Mouse (Mus musculus) MEL (cell line): Measurements from ENCODE around the gene Inpp5a. TPM values are rescaled to one million over a fixed set of nuclear protein-coding genes. Genes with fewer than 3 reads are reported as not detected.

Source experiments
- DNase-seq: peaks from one replicate; pipeline ENCODE4 v3.0.0; 2011; ENCODE audit warnings: low read depth, low spot score
- H3K27ac ChIP-seq: 2 replicates; pipeline ENCODE4 v1.5.1; 2012; ENCODE audit warnings: low read depth, mild to moderate bottlenecking, control low read depth, low read length, moderate library complexity; ENCODE audit not compliant: control insufficient read depth
- H3K27me3 ChIP-seq, 2 experiments: fragments of 150-350 bp in 1 of 2; sonication (generic) in 1 of 2; 2 replicates each; pipeline ENCODE4 v1.6.1; 2012; ENCODE audit warnings: low read length in 2 of 2, mild to moderate bottlenecking in 2 of 2, improper control_type of control experiment in 1 of 2, moderate library complexity in 1 of 2; ENCODE audit not compliant: insufficient read depth in 2 of 2, control insufficient read depth in 1 of 2
- H3K36me3 ChIP-seq, 2 experiments: 2 replicates each; pipeline ENCODE4 v1.6.1; 2012 to 2014; ENCODE audit warnings: low read length in 2 of 2, improper control_type of control experiment in 1 of 2, inconsistent platforms in 1 of 2, mild to moderate bottlenecking in 1 of 2; ENCODE audit not compliant: insufficient read depth in 2 of 2, control insufficient read depth in 1 of 2
- H3K4me1 ChIP-seq, 2 experiments: fragments of 150-350 bp in 1 of 2; sonication (generic) in 1 of 2; 2 replicates each; pipeline ENCODE4 v1.6.1; 2012; ENCODE audit warnings: low read length in 2 of 2, improper control_type of control experiment in 1 of 2, mild to moderate bottlenecking in 1 of 2; ENCODE audit not compliant: insufficient read depth in 2 of 2, control insufficient read depth in 1 of 2
- H3K4me3 ChIP-seq, 2 experiments: fragments of 150-350 bp in 1 of 2; sonication (generic) in 1 of 2; 2 replicates each; pipeline ENCODE4 v1.5.1; 2012; ENCODE audit warnings: low read depth in 2 of 2, low read length in 2 of 2, mild to moderate bottlenecking in 2 of 2, moderate library complexity in 2 of 2, control low read depth in 1 of 2, improper control_type of control experiment in 1 of 2; ENCODE audit not compliant: control insufficient read depth in 1 of 2, insufficient read depth in 1 of 2
- H3K79me2 ChIP-seq: 2 replicates; pipeline ENCODE4 v1.6.1; 2012; ENCODE audit warnings: mild to moderate bottlenecking, low read length, moderate library complexity; ENCODE audit not compliant: control insufficient read depth, poor library complexity, insufficient read depth
- H3K9ac ChIP-seq: 2 replicates; pipeline ENCODE4 v1.6.1; 2012; ENCODE audit warnings: low read depth, mild to moderate bottlenecking, control low read depth, low read length, moderate library complexity; ENCODE audit not compliant: control insufficient read depth, poor library complexity, severe bottlenecking
- H3K9me3 ChIP-seq: fragments of 150-350 bp; sonication (generic); replicated peaks from 2 replicates; pipeline ENCODE4 v1.6.1; 2012; ENCODE audit warnings: mild to moderate bottlenecking, low read length, improper control_type of control experiment, moderate library complexity; ENCODE audit not compliant: insufficient read depth
- CHD1 ChIP-seq: IDR thresholded peaks from 2 replicates; pipeline ENCODE4 v1.6.1; 2012; ENCODE audit warnings: low read depth, mild to moderate bottlenecking, inconsistent platforms, low read length, improper control_type of control experiment
- CHD2 ChIP-seq: IDR thresholded peaks from 2 replicates; pipeline ENCODE4 v1.6.1; 2011; ENCODE audit warnings: low read length, improper control_type of control experiment
- GATA1 ChIP-seq: IDR thresholded peaks from 2 replicates; pipeline ENCODE4 v1.6.1; 2011; ENCODE audit warnings: low read depth, low read length, improper control_type of control experiment
- JUND ChIP-seq: IDR thresholded peaks from 2 replicates; pipeline ENCODE4 v1.6.1; 2011; ENCODE audit warnings: low read depth, mild to moderate bottlenecking, improper control_type of control experiment, low read length
- MAX ChIP-seq: IDR thresholded peaks from 2 replicates; pipeline ENCODE4 v1.6.1; 2011; ENCODE audit warnings: low read length, improper control_type of control experiment
- NELFE ChIP-seq: IDR thresholded peaks from 2 replicates; pipeline ENCODE4 v1.6.1; 2011; ENCODE audit warnings: low read depth, low read length, improper control_type of control experiment
- POLR2A ChIP-seq, 2 experiments: IDR thresholded peaks; 2 replicates each; pipeline ENCODE4 v1.6.1; 2011 to 2012; ENCODE audit warnings: low read length in 2 of 2, mild to moderate bottlenecking in 2 of 2, control low read depth in 1 of 2, improper control_type of control experiment in 1 of 2, low read depth in 1 of 2, moderate library complexity in 1 of 2; ENCODE audit not compliant: control insufficient read depth in 1 of 2, insufficient read depth in 1 of 2, poor library complexity in 1 of 2
- RAD21 ChIP-seq: IDR thresholded peaks from 2 replicates; pipeline ENCODE4 v1.6.1; 2011; ENCODE audit warnings: mild to moderate bottlenecking, low read depth, low read length, improper control_type of control experiment
- RCOR1 ChIP-seq: IDR thresholded peaks from 2 replicates; pipeline ENCODE4 v1.6.1; 2012; ENCODE audit warnings: low read depth, mild to moderate bottlenecking, inconsistent platforms, low read length, improper control_type of control experiment
- SIN3A ChIP-seq: IDR thresholded peaks from 2 replicates; pipeline ENCODE4 v1.6.1; 2012; ENCODE audit warnings: low read length, improper control_type of control experiment, inconsistent platforms
- USF2 ChIP-seq, 2 experiments: IDR thresholded peaks; 2 replicates each; pipeline ENCODE4 v1.6.1; 2011 to 2012; ENCODE audit warnings: improper control_type of control experiment in 2 of 2, low read length in 2 of 2, borderline replicate concordance in 1 of 2, inconsistent platforms in 1 of 2, low read depth in 1 of 2, mild to moderate bottlenecking in 1 of 2; ENCODE audit not compliant: insufficient read depth in 1 of 2
- polyA plus RNA-seq, 2 experiments: library from polyadenylated mRNA; stranded (reverse) in 1 of 2; unstranded in 1 of 2; fragments of >175 nt in 1 of 2; fragments of >200 nt in 1 of 2; gene quantifications; 2 replicates each; pipeline versions ENCODE4 v1.2.1 to v1.2.4; 2012; ENCODE audit warnings: low replicate concordance in 2 of 2, low read depth in 1 of 2; ENCODE audit not compliant: insufficient read length in 2 of 2, insufficient read depth in 1 of 2, missing spikeins in 1 of 2
- total RNA-seq: library from RNA; depleted of rRNA; stranded (reverse); fragments of 300-350 nt; gene quantifications from 2 replicates; pipeline ENCODE4 v1.2.3, GENCODE M21; 2012

Gene Inpp5a
- total and polyA plus RNA-seq, 3 experiments, result 5.7 to 14.4 TPM; not detected in 1

GRCm38 (mm10) chr7:139504064-139504463 lies 115.2 kb downstream of the Inpp5a start:
- H3K36me3 ChIP-seq, result no peaks in the 10 kb centered on the region
- no peak overlapping the region for H3K27ac ChIP-seq
- no peaks in the 10 kb centered on the region for H3K79me2 ChIP-seq
- no peak for DNase-seq
- no peak overlapping the region for H3K4me3 ChIP-seq
- no peaks in the 10 kb centered on the region for H3K9me3 ChIP-seq
- no peaks in the 10 kb centered on the region for H3K4me1 ChIP-seq
- TF ChIP-seq NELFE, result no peak
- no peak for TF ChIP-seq MAX
- no peak for TF ChIP-seq CHD2
- TF ChIP-seq POLR2A (IDR thresholded peaks at IDR 0.05; ENCODE audit: control insufficient read depth in 1 of 2, insufficient read depth in 1 of 2, low read depth in 1 of 2, low read length in 2 of 2, poor library complexity in 1 of 2), result no peak
- no peak for TF ChIP-seq GATA1
- no peak for TF ChIP-seq RCOR1
- TF ChIP-seq, all 39 proteins: peak for 0
- no peaks in the 10 kb centered on the region for H3K27me3 ChIP-seq
- H3K9ac ChIP-seq, result no peak overlapping the region

GRCm38 (mm10) chr7:139506677-139507412 lies 117.9 kb downstream of the Inpp5a start:
- Histone ChIP-seq H3K27me3 (no peaks in the 10 kb centered on the region), H3K4me1 (no peaks in the 10 kb centered on the region), H3K36me3 (no peaks in the 10 kb centered on the region), H3K79me2 (no peaks in the 10 kb centered on the region), H3K9ac (no peak overlapping the region), H3K4me3 (no peak overlapping the region), H3K9me3 (no peaks in the 10 kb centered on the region), H3K27ac (no peak overlapping the region)
- no peak for TF ChIP-seq USF2 (IDR thresholded peaks at IDR 0.05; ENCODE audit: borderline replicate concordance in 1 of 2, insufficient read depth in 1 of 2, low read depth in 1 of 2, low read length in 2 of 2)
- TF ChIP-seq JUND, result no peak
- no peak for TF ChIP-seq CHD1
- no peak for DNase-seq

GRCm38 (mm10) chr7:139508938-139509337 lies 120.0 kb downstream of the Inpp5a start:
- TF ChIP-seq JUND (no peak), RAD21 (no peak), SIN3A (no peak)
- Histone ChIP-seq H3K9me3 (no peaks in the 10 kb centered on the region), H3K79me2 (no peaks in the 10 kb centered on the region), H3K27me3 (no peaks in the 10 kb centered on the region), H3K27ac (no peak overlapping the region), H3K36me3 (no peaks in the 10 kb centered on the region), H3K9ac (no peak overlapping the region), H3K4me3 (no peak overlapping the region), H3K4me1 (no peaks in the 10 kb centered on the region)
- no peak for DNase-seq
